Mouse (Mus musculus) kidney, postnatal 0 days (tissue): ENCODE results near the gene Pon1. TPM values are rescaled to one million over a fixed set of nuclear protein-coding genes. Genes with fewer than 3 reads are reported as not detected.

Experiments
- ATAC-seq: fragments of 200-750 bp; cut with Nextera tagmentation; replicated peaks from 2 replicates; pipeline ENCODE4 v1.8.0; 2017; ENCODE audit warnings: low read depth, moderate number of reproducible peaks, moderate TSS enrichment, moderate library complexity; ENCODE audit not compliant: low FRiP score
- DNase-seq: peaks from one replicate; pipeline ENCODE4 v3.0.0-alpha.2; 2016; ENCODE audit warnings: low spot score
- H3K27ac ChIP-seq: fragments of 300-500 bp; sonication (generic); 2 replicates; pipeline ENCODE4 v1.5.1; 2014; ENCODE audit warnings: mild to moderate bottlenecking
- H3K27me3 ChIP-seq: fragments of 300-500 bp; sonication (generic); 2 replicates; pipeline ENCODE4 v1.6.1; 2014; ENCODE audit warnings: low read length, mixed read lengths; ENCODE audit not compliant: insufficient read depth
- H3K36me3 ChIP-seq: fragments of 300-500 bp; sonication (generic); 2 replicates; pipeline ENCODE4 v1.6.1; 2014; ENCODE audit warnings: low read length, mixed read lengths; ENCODE audit not compliant: insufficient read depth
- H3K4me1 ChIP-seq: fragments of 300-500 bp; sonication (generic); replicated peaks from 2 replicates; pipeline ENCODE4 v1.6.1; 2014; ENCODE audit warnings: antibody characterized with exemption, low read length, mixed read lengths; ENCODE audit not compliant: insufficient read depth
- H3K4me2 ChIP-seq: fragments of 300-500 bp; sonication (generic); 2 replicates; pipeline ENCODE4 v1.6.1; 2014; ENCODE audit warnings: mild to moderate bottlenecking, low read length, moderate library complexity, mixed read lengths
- H3K4me3 ChIP-seq: fragments of 300-500 bp; sonication (generic); replicated peaks from 2 replicates; pipeline ENCODE4 v1.5.1; 2014; ENCODE audit warnings: low read depth, low read length
- H3K9ac ChIP-seq: fragments of 300-500 bp; sonication (generic); 2 replicates; pipeline ENCODE4 v1.6.1; 2014; ENCODE audit warnings: low read depth, low read length
- H3K9me3 ChIP-seq: fragments of 300-500 bp; sonication (generic); replicated peaks from 2 replicates; pipeline ENCODE4 v1.6.1; 2016; ENCODE audit warnings: low read length, inconsistent platforms, mixed read lengths
- CTCF ChIP-seq: IDR thresholded peaks from 2 replicates; pipeline ENCODE4 v1.5.1; 2016; ENCODE audit warnings: antibody characterized with exemption, low read depth, mild to moderate bottlenecking, moderate library complexity
- WGBS: fragments of 180-500 bp; shearing (Covaris S2); extraction: QIAGEN DNeasy Blood & Tissue Kit; methylation state at CpG from one replicate; pipeline ENCODE4 v1.1.7; 2014; 5-methylcytosine and 5-hydroxymethylcytosine counted together
- polyA plus RNA-seq: library from polyadenylated mRNA; unstranded; fragments of >200 nt; fragmentation: Nextera tagmentation; extraction: Ambion mirVana; gene quantifications from 2 replicates; pipeline ENCODE4 v1.2.1, GENCODE M21; 2015

Gene Pon1
- polyA plus RNA-seq, 1 experiment from 2014 or later = 0.09 TPM

- Histone ChIP-seq H3K4me2 (no peak overlapping the region), H3K36me3 (no peaks in the 10 kb centered on the region), H3K4me1 (peaks cover 8% of the 10 kb centered on the region), H3K27ac (no peak overlapping the region), H3K9me3 (no peaks in the 10 kb centered on the region), H3K9ac (no peak overlapping the region), H3K27me3 (no peaks in the 10 kb centered on the region), H3K4me3 (no peak overlapping the region)
- WGBS = 73% methylated on average over 13 of the region's 13 CpGs
- DNase-seq = no peak
- no peak for TF ChIP-seq CTCF
- no peak for ATAC-seq
Measured at GRCm38 (mm10) chr6:5147488-5148142, 46.1 kb downstream of the Pon1 start.

GRCm38 (mm10) chr6:5139666-5140065, 54.1 kb downstream of the Pon1 start:
- Histone ChIP-seq H3K9me3 (no peaks in the 10 kb centered on the region), H3K27ac (no peak overlapping the region), H3K9ac (no peak overlapping the region), H3K27me3 (no peaks in the 10 kb centered on the region), H3K4me2 (no peak overlapping the region), H3K4me1 (no peaks in the 10 kb centered on the region), H3K36me3 (0 out of 2 replicates have a peak, but pooled peaks cover 2% of the 10 kb centered on the region), H3K4me3 (no peak overlapping the region)
- ATAC-seq = peak; percentile 83
- peak; percentile 62 for DNase-seq
- no peak for TF ChIP-seq CTCF
- WGBS = 41% methylated on average over 9 of the region's 9 CpGs

- Histone ChIP-seq H3K27ac (no peak overlapping the region), H3K9me3 (no peaks in the 10 kb centered on the region), H3K4me2 (no peak overlapping the region), H3K4me1 (no peaks in the 10 kb centered on the region), H3K36me3 (0 out of 2 replicates have a peak, but pooled peaks cover 2% of the 10 kb centered on the region), H3K9ac (no peak overlapping the region), H3K4me3 (no peak overlapping the region), H3K27me3 (no peaks in the 10 kb centered on the region)
- ATAC-seq = peak; percentile 53
- WGBS = 53% methylated on average over 12 of the region's 12 CpGs
- no peak for TF ChIP-seq CTCF
- DNase-seq = peak; percentile 9
Measured at GRCm38 (mm10) chr6:5138875-5139631, 54.7 kb downstream of the Pon1 start.

DNA sequence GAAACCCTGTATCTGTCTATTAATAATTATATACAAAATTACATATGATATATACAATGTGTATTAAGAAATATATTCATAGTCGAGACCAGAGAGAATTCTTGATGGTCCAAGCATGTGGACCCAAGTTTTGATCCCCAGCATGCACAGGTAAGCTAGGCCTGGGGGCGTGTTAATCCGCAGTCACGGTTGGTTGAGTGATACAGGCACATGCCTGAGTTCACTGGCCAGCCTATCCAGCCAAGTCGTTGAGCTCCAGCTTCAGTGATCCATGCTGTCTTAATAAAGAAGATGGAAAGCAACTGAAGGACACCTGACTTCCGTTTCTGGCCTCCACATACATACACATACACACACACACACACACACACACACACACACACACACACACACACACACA, 57.7 kb downstream of the Pon1 start:
- 60% methylated on average over 6 of the region's 6 CpGs for WGBS
- Histone ChIP-seq H3K9me3 (no peaks in the 10 kb centered on the region), H3K9ac (no peak overlapping the region), H3K4me3 (no peak overlapping the region), H3K4me2 (no peak overlapping the region), H3K27ac (no peak overlapping the region), H3K36me3 (0 out of 2 replicates have a peak, but pooled peaks cover 2% of the 10 kb centered on the region), H3K27me3 (no peaks in the 10 kb centered on the region), H3K4me1 (no peaks in the 10 kb centered on the region)
- DNase-seq = no peak
- no peak for TF ChIP-seq CTCF
- ATAC-seq = no peak

- 64% methylated on average over 6 of the region's 6 CpGs for WGBS
- H3K9me3 ChIP-seq = no peaks in the 10 kb centered on the region
- H3K27ac ChIP-seq = no peak overlapping the region
- ATAC-seq (no peak), DNase-seq (no peak)
- H3K9ac ChIP-seq = no peak overlapping the region
- no peak overlapping the region for H3K4me2 ChIP-seq
- H3K27me3 ChIP-seq = no peaks in the 10 kb centered on the region
- H3K4me3 ChIP-seq = no peak overlapping the region
- no peaks in the 10 kb centered on the region for H3K4me1 ChIP-seq
- TF ChIP-seq CTCF = no peak
- 0 out of 2 replicates have a peak, but pooled peaks cover 2% of the 10 kb centered on the region for H3K36me3 ChIP-seq
Measured at GRCm38 (mm10) chr6:5134986-5135385, 58.8 kb downstream of the Pon1 start.

DNA sequence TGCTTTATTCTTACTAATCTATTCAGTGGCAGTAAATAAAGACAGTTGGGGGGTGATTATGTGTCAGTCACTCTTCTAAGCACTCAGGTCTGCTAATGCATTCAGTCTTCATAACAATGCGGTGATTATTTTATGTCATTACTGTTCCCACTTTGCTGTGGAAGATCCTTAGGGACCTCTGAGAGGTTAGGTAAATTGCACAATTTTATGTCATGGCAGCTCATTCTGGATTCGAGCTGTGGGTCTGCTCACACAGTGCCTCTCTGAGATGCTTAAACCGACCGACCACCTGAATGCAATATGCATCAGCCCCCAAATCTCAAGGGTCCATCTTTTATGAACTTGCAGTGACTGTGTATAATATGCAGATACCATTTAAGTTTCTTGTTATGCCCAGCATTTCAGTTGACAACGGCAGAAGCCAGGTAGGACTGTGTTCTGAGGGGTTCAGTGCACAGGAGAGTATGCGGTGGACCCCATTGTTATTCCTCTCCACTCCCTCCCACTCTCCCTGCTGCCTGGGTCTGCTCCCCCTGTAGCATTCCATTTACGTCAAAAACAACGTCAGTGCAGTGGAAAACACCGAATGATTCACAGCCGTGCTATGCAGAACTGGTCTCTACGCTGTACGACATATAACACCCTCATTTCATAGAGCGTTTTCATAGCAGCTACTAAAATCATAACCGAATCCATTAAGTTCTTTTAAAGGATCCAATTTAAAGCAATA, 64.2 kb downstream of the Pon1 start:
- DNase-seq (no peak), ATAC-seq (no peak)
- no peaks in the 10 kb centered on the region for H3K4me1 ChIP-seq
- no peak overlapping the region for H3K27ac ChIP-seq
- H3K9ac ChIP-seq = no peak overlapping the region
- H3K27me3 ChIP-seq = no peaks in the 10 kb centered on the region
- H3K9me3 ChIP-seq = no peaks in the 10 kb centered on the region
- no peak overlapping the region for H3K4me3 ChIP-seq
- 80% methylated on average over 14 of the region's 14 CpGs for WGBS
- TF ChIP-seq CTCF = no peak
- no peak overlapping the region for H3K4me2 ChIP-seq
- H3K36me3 ChIP-seq = no peaks in the 10 kb centered on the region
